Mouse (Mus musculus): ENCODE results near the gene Nphp3.

- TF ChIP-seq CTCF (IDR thresholded peaks at IDR 0.05) (no peak), EP300 (IDR thresholded peaks at IDR 0.05) (no peak)
Observed at GRCm38 (mm10) chr9:104000601-104001000, 1.7 kb upstream of the Nphp3 start.
